Mouse (Mus musculus) bone marrow, adult 2 months (tissue): ENCODE results near the gene Atg4b.

Experiments used
- CTCF ChIP-seq: fragments of 200-500 bp; IDR thresholded peaks from 2 replicates; pipeline ENCODE4 v1.5.1; 2011; ENCODE audit warnings: low read length, control low read depth; ENCODE audit not compliant: control insufficient read depth, insufficient read depth
- POLR2A ChIP-seq: fragments of 200-500 bp; IDR thresholded peaks from 2 replicates; pipeline ENCODE4 v1.6.1; 2011; ENCODE audit warnings: low read depth, mild to moderate bottlenecking, control low read depth, low read length, borderline replicate concordance; ENCODE audit not compliant: control insufficient read depth

DNA sequence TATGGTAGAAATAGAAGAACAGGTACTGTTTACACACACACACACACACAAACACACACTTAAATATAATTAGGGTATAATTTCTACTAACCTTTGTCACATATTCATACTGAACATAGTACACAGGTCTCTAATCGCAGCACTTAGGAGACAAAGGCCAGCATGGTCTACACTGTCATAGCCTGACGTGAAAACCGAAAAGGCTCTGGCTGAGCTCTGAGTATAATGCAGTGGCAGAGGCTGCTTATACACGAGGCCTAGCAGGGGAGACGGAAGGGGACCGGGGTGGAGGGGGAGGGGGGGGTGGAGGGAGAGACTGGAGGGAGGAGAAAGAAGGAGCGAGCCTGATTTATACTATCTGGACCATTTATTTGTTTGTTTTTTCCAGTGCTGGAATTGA, 29.7 kb upstream of the Atg4b start:
- TF ChIP-seq CTCF = no peak
- TF ChIP-seq POLR2A = no peak
